Mouse (Mus musculus): ENCODE data around the gene Gale. TPM values are rescaled to one million over a fixed set of nuclear protein-coding genes. Genes with fewer than 3 reads are reported as not detected.

Gene Gale
- total RNA-seq, 1 experiment from 2014 or later: 13.0 TPM

DNA sequence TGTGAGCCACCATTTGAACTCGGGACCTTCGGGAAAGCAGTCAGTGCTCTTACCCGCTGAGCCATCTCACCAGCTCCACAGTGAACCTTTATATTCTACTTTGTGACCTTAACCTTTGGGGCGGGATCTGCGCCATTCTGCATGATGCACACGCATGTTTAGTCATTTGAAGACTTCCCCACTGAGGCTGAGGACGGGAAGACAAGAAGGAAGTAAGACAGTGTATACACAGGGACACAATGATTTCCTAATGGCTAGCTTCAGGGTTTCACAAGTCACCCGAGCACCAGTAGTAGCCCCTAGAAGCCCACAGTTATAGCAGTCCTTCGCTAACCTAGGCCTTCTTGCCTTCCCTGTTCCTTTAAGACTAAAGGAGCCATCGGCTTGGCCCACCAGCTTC lies 17.8 kb upstream of the Gale start:
- DNase-seq: no peak

GRCm38 (mm10) chr4:135946278-135946658 lies 17.3 kb upstream of the Gale start, which contains the start of gene Hmgcl:
TSS of gene Hmgcl (plus strand) at chr4:135946448.
- DNase-seq: peak; percentile 95

GRCm38 (mm10) chr4:135946659-135947301 lies 16.7 kb upstream of the Gale start:
- DNase-seq: no peak

DNA sequence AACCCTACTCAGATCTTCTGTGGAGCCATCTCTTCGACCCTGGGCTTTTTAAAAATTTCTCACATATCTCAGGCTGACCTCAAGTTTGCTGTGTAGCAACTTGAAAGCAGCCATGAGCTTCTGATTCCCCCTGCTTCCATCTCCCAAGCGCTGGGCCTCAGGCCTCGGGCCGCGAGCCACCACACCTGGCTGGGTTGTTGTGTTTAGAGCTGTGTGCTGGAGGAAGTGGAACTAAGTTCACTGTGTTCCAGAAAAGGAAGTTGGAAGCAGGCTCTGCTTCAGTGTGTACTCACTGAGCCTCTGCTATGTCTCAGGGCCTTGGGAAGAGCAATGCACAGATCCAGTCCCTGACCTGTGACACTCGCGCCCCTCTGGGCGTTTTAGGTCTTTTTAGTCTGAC lies 15.4 kb upstream of the Gale start:
- no peak for DNase-seq

GRCm38 (mm10) chr4:135949475-135949874 lies 14.1 kb upstream of the Gale start:
- no peak for DNase-seq

GRCm38 (mm10) chr4:135949911-135950310 lies 13.6 kb upstream of the Gale start:
- DNase-seq: no peak

- DNase-seq: no peak
Measured at GRCm38 (mm10) chr4:135950365-135950764, 13.2 kb upstream of the Gale start.

DNA sequence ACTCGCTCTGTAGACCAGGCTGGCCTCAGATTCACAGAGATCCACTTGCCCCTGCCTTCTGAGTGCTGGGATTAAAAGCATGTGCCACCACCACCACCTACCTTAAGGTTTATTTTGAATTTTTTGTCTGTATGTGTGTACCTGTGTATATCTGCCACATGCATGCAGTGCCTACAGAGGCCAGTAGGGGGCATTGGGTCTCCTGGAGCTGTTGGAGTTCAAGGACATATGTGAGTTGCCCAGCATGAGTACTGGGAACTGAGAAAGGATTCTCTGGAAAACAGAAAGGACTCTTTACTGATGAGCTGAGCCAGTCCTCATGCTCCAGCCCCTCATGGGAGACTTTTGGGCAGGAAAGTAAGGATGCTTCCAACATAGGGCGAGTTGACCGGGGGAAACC lies 12.0 kb upstream of the Gale start:
- no peak for DNase-seq

- no peak for DNase-seq
Measured at GRCm38 (mm10) chr4:135953179-135953578, 10.3 kb upstream of the Gale start.

DNA sequence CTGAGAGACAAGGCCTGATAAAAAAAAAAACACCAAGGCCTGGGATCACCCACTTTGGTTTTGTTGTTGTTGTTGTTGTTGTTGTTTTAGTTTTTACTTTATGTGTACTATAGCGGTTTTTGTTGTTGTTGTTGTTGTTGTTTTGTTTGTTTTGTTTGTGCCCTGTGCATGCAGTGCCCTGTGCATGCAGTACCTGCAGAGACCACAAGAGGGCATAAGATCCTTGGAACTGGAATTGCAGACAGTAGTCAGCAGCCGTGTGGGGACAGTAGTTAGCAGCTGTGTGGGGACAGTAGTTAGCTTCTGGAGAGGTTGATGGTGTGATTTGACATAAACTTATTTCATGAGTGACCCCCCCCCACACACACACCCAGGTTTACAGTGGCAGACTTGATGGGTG lies 9.3 kb upstream of the Gale start:
- DNase-seq: peak; percentile 70

DNA sequence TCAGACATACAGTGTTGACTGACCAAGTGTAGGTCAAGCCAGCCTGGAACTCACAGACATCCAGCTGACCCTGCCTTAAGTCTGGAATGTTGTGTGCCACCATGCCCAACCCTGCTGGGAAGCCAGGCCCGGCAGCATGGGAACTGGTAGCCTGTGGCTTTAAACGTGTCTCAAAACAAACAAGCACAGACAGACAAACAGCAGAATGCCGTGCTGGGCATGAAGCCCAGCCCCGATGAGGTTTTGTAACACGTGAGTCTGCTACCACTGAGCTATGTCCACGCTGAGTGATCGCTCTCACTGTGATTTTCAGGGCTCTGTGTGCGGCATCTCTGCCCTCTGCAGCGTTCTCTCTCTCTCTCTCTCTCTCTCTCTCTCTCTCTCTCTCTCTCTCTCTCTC lies 7.6 kb upstream of the Gale start:
- no peak for DNase-seq

- no peak for DNase-seq
Measured at GRCm38 (mm10) chr4:135958354-135958753, 5.2 kb upstream of the Gale start.

GRCm38 (mm10) chr4:135960717-135961116 lies 2.8 kb upstream of the Gale start:
- peak; percentile 81 for DNase-seq

DNA sequence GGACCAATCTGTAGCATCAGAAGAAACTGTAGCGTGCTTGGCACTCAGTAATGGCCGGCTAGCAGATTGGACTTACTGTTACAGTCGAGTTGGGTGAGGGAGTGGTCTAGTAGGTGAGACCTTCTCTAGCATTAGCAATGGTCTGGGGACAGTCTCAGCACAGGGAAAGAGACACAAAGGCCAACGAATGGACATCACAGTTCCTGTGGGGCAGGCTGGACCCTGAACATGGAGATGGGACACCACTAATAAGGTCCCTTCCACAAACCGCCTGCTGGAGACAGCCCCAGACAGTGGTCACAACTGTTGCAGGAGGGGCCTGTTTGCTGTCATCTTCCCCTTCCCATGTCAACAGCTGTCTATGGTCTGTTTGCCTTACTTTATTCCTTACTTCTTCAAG lies 1.8 kb upstream of the Gale start:
- no peak for DNase-seq

DNA sequence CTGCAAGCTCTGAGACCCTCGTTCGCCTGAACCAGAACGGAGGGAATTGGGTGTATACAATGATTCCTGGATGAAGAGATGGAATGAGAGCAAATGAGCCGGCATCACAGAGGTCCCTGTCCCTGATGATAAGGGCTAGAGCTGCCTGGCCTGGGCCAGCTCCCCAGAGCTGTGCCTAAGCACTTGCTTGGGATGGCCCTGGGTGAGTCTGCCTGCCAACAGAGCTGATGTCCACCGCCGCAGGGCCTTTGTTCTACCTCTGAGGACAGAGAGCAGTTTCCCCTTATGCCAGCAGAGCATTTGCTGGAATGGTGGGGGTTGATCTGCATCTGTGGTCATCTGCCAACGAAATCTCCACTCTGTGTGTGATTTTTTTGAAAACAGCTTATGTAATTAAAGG lies 1.3 kb upstream of the Gale start:
- DNase-seq: no peak

DNA sequence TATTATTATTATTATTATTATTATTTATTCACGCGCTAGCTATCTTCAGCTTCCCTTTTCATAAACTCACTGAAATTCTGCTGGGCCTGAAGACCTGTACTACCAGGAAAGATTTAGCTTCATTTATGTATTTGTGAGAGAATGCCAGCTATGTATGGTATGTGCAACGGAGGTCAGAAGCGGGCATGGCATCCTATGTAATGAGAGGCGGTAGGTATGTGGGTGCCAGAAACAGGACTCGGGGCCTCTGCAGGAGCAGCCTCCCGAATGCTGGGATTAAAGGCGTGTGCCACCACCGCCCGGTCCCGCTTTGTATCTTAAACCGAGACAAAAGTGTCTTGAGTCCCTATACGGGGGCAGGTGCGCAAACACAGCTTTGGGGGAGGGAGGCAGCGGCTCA lies 581 bp upstream of the Gale start:
- no peak for DNase-seq

GRCm38 (mm10) chr4:135964426-135964825 lies 899 bp downstream of the Gale start:
- DNase-seq: peak; percentile 68

DNA sequence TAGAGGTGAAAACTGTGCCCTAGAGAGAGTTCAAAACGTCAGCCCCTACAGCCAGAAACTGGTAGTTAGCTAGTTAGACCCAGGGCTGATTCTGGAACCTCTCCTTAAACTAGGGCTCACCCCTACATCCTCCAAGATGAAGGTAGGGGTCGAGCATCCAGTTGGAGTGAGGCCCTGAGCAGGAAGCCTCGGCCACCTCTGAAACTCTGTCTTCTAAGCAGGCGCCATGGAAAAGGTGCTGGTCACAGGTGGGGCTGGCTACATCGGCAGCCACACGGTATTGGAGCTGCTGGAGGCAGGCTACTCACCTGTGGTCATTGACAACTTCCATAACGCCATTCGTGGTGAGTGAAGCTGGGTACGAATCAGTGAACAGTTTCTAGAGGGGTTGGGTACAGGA lies 1.6 kb downstream of the Gale start:
- DNase-seq: no peak

DNA sequence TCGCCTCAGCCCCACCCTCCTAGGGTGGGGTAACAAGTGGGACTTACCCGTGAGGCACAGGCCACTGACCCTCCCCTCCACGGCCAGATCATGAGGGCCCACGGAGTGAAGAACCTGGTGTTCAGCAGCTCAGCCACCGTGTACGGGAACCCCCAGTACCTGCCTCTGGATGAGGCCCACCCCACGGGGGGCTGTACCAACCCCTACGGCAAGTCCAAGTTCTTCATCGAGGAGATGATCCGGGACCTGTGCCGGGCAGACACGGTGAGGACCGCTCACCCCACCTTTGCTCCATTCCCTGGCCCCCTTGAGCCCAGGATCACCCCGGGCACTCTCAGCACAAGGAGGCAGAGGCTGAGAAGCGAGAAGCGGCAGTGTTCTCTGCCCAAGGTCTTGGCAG lies 2.8 kb downstream of the Gale start:
- DNase-seq: no peak

DNA sequence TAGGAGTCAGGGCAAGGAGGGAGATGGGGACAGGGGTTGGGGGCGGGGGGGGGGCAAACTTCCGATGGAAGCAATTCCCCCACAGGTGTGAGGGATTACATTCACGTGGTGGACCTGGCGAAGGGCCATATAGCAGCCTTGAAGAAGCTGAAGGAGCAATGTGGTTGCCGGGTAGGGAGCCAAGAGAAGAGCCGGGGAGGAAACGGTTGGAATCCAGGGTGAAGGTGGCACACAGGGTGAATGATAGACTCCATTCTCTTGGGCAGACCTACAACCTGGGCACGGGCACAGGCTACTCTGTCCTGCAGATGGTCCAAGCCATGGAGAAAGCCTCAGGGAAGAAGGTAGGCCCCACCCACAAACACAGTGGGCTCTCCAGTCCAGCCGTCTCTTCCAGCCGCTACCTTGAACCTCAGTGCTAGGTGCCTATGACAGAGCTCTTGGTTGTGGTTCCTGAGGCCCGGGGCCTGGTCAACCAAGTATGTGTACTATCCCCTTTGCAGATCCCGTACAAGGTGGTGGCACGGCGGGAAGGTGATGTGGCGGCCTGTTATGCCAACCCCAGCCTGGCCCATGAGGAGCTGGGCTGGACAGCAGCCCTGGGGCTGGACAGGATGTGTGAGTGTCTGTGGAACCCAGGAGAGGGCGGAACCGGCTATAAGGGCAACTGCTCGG lies 3.7 kb downstream of the Gale start:
- DNase-seq: no peak

- DNase-seq: no peak
Measured at GRCm38 (mm10) chr4:135968271-135968869, 4.8 kb downstream of the Gale start.

DNA sequence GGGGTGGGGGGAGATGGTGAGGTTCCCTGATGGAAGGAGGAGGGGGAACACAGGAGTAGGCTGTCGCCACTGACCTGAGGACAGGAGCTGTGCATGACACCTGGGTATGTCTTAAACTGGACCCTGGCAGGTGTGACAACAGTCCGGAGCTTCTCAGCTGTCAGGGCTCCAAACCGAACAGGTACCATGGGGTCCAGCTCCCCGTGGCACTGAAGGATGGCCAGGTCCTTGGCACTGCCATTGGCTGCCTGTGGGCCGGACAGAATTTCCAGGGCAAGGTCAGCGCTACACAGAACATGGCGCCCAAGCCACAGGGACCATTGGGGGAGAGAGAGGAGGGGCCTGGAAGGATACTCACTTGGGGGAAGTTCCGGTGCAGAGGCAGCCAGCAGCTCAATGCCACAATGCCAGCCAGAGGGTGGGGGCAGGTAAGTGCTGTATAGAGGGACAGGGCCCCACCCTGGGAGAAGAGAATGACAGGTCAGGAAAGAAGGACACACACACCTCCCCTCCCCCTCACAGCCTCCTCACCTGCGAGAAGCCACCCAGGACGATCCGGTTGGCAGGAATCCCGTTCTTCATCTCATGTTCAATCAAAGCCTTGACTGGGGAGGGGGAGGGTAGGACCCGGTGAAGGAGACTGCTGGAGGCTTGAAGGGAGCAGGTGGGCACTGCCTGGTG lies 5.7 kb downstream of the Gale start:
- DNase-seq: no peak

GRCm38 (mm10) chr4:135970585-135970984 lies 7.1 kb downstream of the Gale start:
- no peak for DNase-seq

Measured in adrenal gland, postnatal 25 days (tissue).